Mouse (Mus musculus): ENCODE measurements around the gene Rln3.

Rln3 gene

DNA sequence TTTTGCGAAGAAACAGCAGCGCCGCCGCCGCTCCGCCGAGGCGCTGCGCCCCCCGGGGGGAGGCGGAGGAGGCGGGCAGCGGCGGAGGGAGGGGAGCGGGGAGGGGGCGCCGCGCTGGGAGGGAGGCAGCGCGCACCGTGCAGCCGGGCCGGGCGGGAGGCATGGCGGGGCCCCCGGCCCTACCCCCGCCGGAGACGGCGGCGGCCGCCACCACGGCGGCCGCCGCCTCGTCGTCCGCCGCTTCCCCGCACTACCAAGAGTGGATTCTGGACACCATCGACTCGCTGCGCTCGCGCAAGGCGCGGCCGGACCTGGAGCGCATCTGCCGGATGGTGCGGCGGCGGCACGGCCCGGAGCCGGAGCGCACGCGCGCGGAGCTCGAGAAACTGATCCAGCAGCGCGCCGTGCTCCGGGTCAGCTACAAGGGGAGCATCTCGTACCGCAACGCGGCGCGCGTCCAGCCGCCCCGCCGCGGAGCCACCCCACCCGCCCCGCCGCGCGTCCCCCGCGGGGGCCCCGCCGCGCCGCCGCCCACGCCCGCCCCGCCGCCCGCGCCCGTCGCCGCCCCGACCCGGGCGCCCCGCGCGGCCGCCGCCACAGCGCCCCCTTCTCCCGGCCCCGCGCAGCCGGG is 47.2 kb downstream of the Rln3 start, which contains the start of gene Samd1:
TSS of gene Samd1 (plus strand) at position 162 of the 631 bp plus-strand sequence.
- DNase-seq (ENCODE audit: low read depth, low spot score) = no peak

- DNase-seq (ENCODE audit: low read depth, low spot score) = peak; percentile 84
These were observed 48.0 kb downstream of the Rln3 start for GRCm38 (mm10) chr8:83996567-83997505.

DNA sequence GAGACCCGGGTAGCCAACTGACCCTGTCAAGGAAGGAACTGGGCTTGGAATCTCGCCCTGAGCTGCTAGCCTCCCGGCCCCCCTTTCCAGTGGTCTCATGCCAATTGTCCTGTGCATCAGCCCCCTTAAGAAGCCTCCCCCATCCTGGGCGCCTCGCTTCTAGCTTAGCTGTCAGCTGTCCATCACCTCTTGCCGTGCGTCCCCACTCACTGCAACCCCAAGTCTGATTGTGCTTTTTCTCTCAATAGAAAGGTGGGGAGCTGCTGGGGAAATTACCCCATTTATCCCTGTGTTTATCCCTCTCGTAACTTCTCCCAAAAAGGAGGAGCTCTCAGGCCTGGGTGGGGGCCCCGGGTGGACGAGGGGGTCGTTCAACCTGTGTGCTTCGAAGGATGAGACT is 48.8 kb downstream of the Rln3 start:
- DNase-seq (ENCODE audit: low read depth, low spot score) = no peak

GRCm38 (mm10) chr8:83994030-83994429 is 50.8 kb downstream of the Rln3 start:
- no peak for DNase-seq (ENCODE audit: low read depth, low spot score)

All from embryo, embryonic 11.5 days (tissue).